Mouse (Mus musculus): ENCODE data around the gene Msl1. TPM values are rescaled to one million over a fixed set of nuclear protein-coding genes. Genes with fewer than 3 reads are reported as not detected.

Gene Msl1
- total and polyA plus RNA-seq, 2 experiments from 2014 or later, result 25.8 to 88.3 TPM

DNA sequence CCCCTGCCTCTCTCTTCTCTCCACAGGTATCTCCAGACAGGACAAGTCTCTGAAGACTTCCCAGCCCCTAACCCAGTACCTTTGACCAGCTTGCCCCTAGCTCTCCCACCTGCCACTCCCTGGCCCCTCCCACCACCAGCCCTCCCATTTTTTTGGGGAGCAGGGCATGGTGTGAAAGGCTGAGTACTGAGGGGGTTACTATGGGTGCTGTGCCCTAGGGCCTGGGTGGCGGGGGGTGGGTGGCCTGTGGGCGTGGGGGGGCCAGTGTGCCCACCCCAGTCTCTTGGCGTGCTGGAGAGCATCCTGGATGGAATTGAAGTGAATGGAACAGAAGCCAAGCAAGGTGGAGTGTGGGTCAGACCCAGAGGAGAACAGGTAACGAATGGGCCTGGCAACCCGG lies 42.1 kb upstream of the Msl1 start:
- Histone ChIP-seq H3K36me3 (ENCODE audit: insufficient read depth, low read length) (peaks cover 20% of the 10 kb centered on the region), H3K4me3 (ENCODE audit: low read depth, low read length) (no peak overlapping the region), H3K27ac (ENCODE audit: low read depth, low read length) (peak overlapping the region; percentile 74), H3K4me1 (ENCODE audit: insufficient read depth, low read length) (peaks cover 35% of the 10 kb centered on the region), H3K4me2 (ENCODE audit: low read depth, low read length, poor library complexity, severe bottlenecking) (no peak overlapping the region), H3K9me3 (ENCODE audit: low read length) (no peaks in the 10 kb centered on the region), H3K27me3 (ENCODE audit: insufficient read depth, low read length) (no peaks in the 10 kb centered on the region), H3K9ac (replicated peaks; ENCODE audit: low read length, poor library complexity, severe bottlenecking) (peak overlapping the region; percentile 4; the same call in 1 of the 2 replicates)
- ATAC-seq (ENCODE audit: low FRiP score), result no peak
- WGBS, result 93% methylated on average over 5 of the region's 5 CpGs
- TF ChIP-seq CTCF (IDR thresholded peaks at IDR 0.05), result no peak
- no peak for DNase-seq (ENCODE audit: low spot score)

DNA sequence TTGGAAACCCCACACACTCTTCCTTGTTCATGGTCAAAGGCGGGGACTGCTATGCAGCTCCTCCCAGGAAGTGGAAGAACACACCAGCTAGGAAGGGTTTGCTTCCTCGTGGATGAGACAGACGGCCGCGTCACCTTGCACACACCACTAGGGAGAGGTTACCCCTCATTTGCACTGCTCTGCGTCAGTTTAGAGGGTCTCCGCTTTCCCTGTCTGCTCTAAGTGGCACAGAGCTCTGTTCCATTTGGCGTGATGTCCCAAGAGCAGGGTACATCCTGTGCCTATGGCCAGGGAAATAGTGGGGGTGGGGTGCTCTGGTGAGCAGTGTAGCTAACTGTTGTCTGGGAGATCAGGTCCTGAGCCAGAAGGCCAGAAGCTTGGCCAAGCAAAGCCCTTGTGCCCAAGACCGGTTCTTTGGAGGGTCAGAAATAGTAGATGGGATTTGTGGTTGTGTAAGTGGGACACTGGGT lies 41.1 kb upstream of the Msl1 start:
- Histone ChIP-seq H3K4me2 (ENCODE audit: low read depth, low read length, poor library complexity, severe bottlenecking) (no peak overlapping the region), H3K9ac (replicated peaks; ENCODE audit: low read length, poor library complexity, severe bottlenecking) (no peak overlapping the region), H3K36me3 (ENCODE audit: insufficient read depth, low read length) (peaks cover 20% of the 10 kb centered on the region), H3K27ac (ENCODE audit: low read depth, low read length) (peak overlapping the region; percentile 74), H3K9me3 (ENCODE audit: low read length) (no peaks in the 10 kb centered on the region), H3K4me3 (ENCODE audit: low read depth, low read length) (no peak overlapping the region), H3K4me1 (ENCODE audit: insufficient read depth, low read length) (peaks cover 26% of the 10 kb centered on the region), H3K27me3 (ENCODE audit: insufficient read depth, low read length) (no peaks in the 10 kb centered on the region)
- WGBS, result 75% methylated on average over 9 of the region's 9 CpGs
- ATAC-seq (ENCODE audit: low FRiP score) (peak; percentile 31; the same call in 1 of the 2 replicates), DNase-seq (ENCODE audit: low spot score) (peak; percentile 84)
- TF ChIP-seq CTCF (IDR thresholded peaks at IDR 0.05), result no peak

DNA sequence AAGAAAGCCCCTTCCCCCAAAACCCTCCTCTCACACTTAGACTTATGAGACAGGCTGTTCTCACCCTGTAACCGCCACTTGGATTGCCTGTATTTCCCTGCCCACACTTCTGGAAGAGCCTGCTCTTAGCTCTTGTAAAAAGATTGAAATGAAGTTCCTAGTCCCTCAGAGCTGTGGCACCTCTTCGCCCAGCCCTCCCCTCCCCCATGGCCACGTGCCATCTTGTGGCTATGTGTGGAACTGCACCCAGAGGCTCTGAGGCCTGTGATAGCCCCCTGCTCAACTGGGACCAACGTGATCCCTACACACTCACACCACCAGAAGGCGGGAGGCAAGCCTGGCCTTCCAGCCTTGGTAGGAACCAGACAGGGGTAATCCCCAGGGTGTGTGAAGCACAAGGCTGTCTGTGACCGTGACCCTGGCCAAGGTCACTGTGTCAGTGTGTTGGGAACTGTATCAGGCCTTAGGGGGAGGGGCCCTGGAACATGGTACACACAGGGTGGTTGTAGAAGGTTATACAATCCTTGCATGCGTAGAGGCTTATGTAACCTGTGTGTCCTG lies 40.6 kb upstream of the Msl1 start:
- ATAC-seq (ENCODE audit: low FRiP score) (peak; percentile 42), DNase-seq (ENCODE audit: low spot score) (peak; percentile 85)
- peaks cover 21% of the 10 kb centered on the region for H3K4me1 ChIP-seq (ENCODE audit: insufficient read depth, low read length)
- H3K27me3 ChIP-seq (ENCODE audit: insufficient read depth, low read length), result no peaks in the 10 kb centered on the region
- no peaks in the 10 kb centered on the region for H3K9me3 ChIP-seq (ENCODE audit: low read length)
- peaks cover 20% of the 10 kb centered on the region for H3K36me3 ChIP-seq (ENCODE audit: insufficient read depth, low read length)
- H3K27ac ChIP-seq (ENCODE audit: low read depth, low read length), result peak overlapping the region; percentile 74
- TF ChIP-seq CTCF (IDR thresholded peaks at IDR 0.05), result peak; percentile 98
- no peak overlapping the region for H3K4me2 ChIP-seq (ENCODE audit: low read depth, low read length, poor library complexity, severe bottlenecking)
- no peak overlapping the region for H3K9ac ChIP-seq (replicated peaks; ENCODE audit: low read length, poor library complexity, severe bottlenecking)
- 19% methylated on average over 7 of the region's 7 CpGs for WGBS
- H3K4me3 ChIP-seq (ENCODE audit: low read depth, low read length), result no peak overlapping the region

DNA sequence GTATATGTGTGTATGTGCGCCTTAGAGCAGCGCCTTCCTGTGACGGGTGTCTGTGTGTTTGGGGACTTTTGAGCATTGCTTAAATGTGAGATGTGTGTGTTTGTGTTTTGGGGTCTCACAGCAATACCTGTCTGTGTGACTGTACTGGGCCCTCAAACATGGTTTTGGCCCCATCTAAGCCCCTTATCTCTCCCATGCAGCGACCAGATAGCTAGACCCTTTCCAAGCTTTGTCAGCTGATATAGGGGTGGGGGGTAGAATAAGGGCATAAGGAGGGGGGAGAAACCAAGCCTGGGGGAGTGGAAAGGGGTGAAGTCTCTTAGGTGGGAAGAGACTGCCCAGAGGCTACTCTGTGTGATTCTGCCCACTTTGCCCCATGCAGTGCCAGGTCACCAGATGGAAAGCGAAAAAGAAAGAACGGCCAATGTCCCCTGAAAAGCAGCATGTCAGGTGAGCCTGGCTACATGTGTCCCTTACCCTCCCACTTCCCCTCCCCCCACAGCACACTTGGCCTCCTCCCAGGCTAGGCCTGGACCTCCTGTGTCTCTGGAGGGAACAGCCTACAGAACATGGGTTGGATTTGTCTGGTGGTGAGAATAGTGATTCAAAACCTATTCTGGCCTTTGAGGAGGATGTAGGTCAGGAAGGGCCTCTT lies 39.5 kb upstream of the Msl1 start:
- DNase-seq (ENCODE audit: low spot score) (no peak), ATAC-seq (ENCODE audit: low FRiP score) (no peak)
- no peak for TF ChIP-seq CTCF (IDR thresholded peaks at IDR 0.05)
- H3K4me2 ChIP-seq (ENCODE audit: low read depth, low read length, poor library complexity, severe bottlenecking), result no peak overlapping the region
- WGBS, result 93% methylated on average over 6 of the region's 6 CpGs
- H3K9ac ChIP-seq (replicated peaks; ENCODE audit: low read length, poor library complexity, severe bottlenecking), result no peak overlapping the region
- H3K9me3 ChIP-seq (ENCODE audit: low read length), result no peaks in the 10 kb centered on the region
- H3K36me3 ChIP-seq (ENCODE audit: insufficient read depth, low read length), result peaks cover 25% of the 10 kb centered on the region
- H3K27ac ChIP-seq (ENCODE audit: low read depth, low read length), result no peak overlapping the region
- no peak overlapping the region for H3K4me3 ChIP-seq (ENCODE audit: low read depth, low read length)
- peaks cover 9% of the 10 kb centered on the region for H3K4me1 ChIP-seq (ENCODE audit: insufficient read depth, low read length)
- no peaks in the 10 kb centered on the region for H3K27me3 ChIP-seq (ENCODE audit: insufficient read depth, low read length)

DNA sequence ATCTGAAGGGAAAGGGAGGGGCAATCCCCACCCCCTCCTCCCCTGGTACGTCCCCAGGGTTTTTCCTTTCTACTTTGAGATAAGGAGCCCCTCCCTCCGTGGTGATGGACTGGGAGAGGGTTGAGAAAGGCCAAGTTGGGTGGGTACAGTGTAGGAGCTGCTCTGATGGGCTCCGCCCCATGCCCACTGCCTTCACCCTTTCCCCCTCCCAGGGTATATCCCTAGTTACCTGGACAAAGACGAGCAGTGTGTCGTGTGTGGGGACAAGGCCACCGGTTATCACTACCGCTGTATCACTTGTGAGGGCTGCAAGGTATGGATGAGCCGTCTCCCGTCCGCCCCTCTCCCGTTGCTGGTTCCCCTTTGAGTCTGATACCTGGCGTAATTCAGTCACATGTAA lies 38.6 kb upstream of the Msl1 start:
- 88% methylated on average over 12 of the region's 12 CpGs for WGBS
- H3K36me3 ChIP-seq (ENCODE audit: insufficient read depth, low read length), result peaks cover 28% of the 10 kb centered on the region
- H3K4me2 ChIP-seq (ENCODE audit: low read depth, low read length, poor library complexity, severe bottlenecking), result no peak overlapping the region

DNA sequence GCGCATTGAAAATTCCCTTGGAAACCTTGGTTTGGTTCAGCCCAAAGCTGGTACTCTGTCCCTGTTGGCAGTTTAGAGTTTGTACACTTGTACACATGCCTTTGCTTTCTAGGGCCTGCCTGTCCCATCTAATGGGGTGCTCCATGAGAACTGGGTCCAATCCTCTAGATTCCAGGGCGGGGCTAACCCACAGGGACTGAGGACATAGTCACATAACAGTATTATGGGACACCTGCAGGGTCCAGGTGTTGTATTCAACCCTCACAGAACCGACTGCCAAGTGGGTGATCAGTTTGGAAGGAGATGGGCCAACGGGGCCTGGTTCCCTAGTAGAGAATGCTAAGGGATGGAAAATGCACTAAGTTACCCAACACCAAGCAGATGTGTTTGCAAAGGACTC lies 33.4 kb upstream of the Msl1 start:
- Histone ChIP-seq H3K9me3 (ENCODE audit: low read length) (no peaks in the 10 kb centered on the region), H3K27ac (ENCODE audit: low read depth, low read length) (no peak overlapping the region), H3K4me1 (ENCODE audit: insufficient read depth, low read length) (0 out of 2 replicates have a peak, but pooled peaks cover 1% of the 10 kb centered on the region), H3K36me3 (ENCODE audit: insufficient read depth, low read length) (peaks cover 48% of the 10 kb centered on the region), H3K27me3 (ENCODE audit: insufficient read depth, low read length) (no peaks in the 10 kb centered on the region), H3K4me2 (ENCODE audit: low read depth, low read length, poor library complexity, severe bottlenecking) (no peak overlapping the region), H3K4me3 (ENCODE audit: low read depth, low read length) (no peak overlapping the region), H3K9ac (replicated peaks; ENCODE audit: low read length, poor library complexity, severe bottlenecking) (no peak overlapping the region)
- no peak for TF ChIP-seq CTCF (IDR thresholded peaks at IDR 0.05)
- WGBS, result 93% methylated on average over 4 of the region's 4 CpGs
- ATAC-seq (ENCODE audit: low FRiP score) (no peak), DNase-seq (ENCODE audit: low spot score) (no peak)

More for the DNA sequence above, 38.6 kb upstream of the Msl1 start:
- H3K4me1 ChIP-seq (ENCODE audit: insufficient read depth, low read length), result peaks cover under 1% of the 10 kb centered on the region
- ATAC-seq (ENCODE audit: low FRiP score) (no peak), DNase-seq (ENCODE audit: low spot score) (no peak)
- TF ChIP-seq CTCF (IDR thresholded peaks at IDR 0.05), result no peak
- no peaks in the 10 kb centered on the region for H3K27me3 ChIP-seq (ENCODE audit: insufficient read depth, low read length)
- no peak overlapping the region for H3K4me3 ChIP-seq (ENCODE audit: low read depth, low read length)
- H3K27ac ChIP-seq (ENCODE audit: low read depth, low read length), result no peak overlapping the region
- H3K9ac ChIP-seq (replicated peaks; ENCODE audit: low read length, poor library complexity, severe bottlenecking), result no peak overlapping the region
- no peaks in the 10 kb centered on the region for H3K9me3 ChIP-seq (ENCODE audit: low read length)
